Mouse (Mus musculus) small intestine, adult 2 months (tissue): ENCODE measurements around the gene Gli2. TPM values are rescaled to one million over a fixed set of nuclear protein-coding genes. Genes with fewer than 3 reads are reported as not detected.

Source experiments
- H3K27ac ChIP-seq: fragments of 200-500 bp; 2 replicates; pipeline ENCODE4 v1.5.1; 2012; ENCODE audit warnings: low read depth, low read length, control low read depth, inconsistent platforms; ENCODE audit not compliant: insufficient read depth
- H3K27me3 ChIP-seq: fragments of 200-500 bp; 2 replicates; pipeline ENCODE4 v1.6.1; 2012; ENCODE audit warnings: mild to moderate bottlenecking, moderate library complexity, low read length, inconsistent platforms; ENCODE audit not compliant: control insufficient read depth, insufficient read depth
- H3K36me3 ChIP-seq: fragments of 200-500 bp; 2 replicates; pipeline ENCODE4 v1.6.1; 2012; ENCODE audit warnings: mild to moderate bottlenecking, low read length, control low read depth, inconsistent platforms; ENCODE audit not compliant: control insufficient read depth, insufficient read depth
- H3K4me1 ChIP-seq: fragments of 200-500 bp; 2 replicates; pipeline ENCODE4 v1.6.1; 2012; ENCODE audit warnings: low read length, inconsistent platforms, mixed read lengths; ENCODE audit not compliant: control insufficient read depth, insufficient read depth, insufficient read length
- H3K4me3 ChIP-seq: fragments of 200-500 bp; 2 replicates; pipeline ENCODE4 v1.5.1; 2012; ENCODE audit warnings: low read depth, mild to moderate bottlenecking, control low read depth, inconsistent platforms, low read length, moderate library complexity
- CTCF ChIP-seq: fragments of 200-500 bp; IDR thresholded peaks from 2 replicates; pipeline ENCODE4 v1.5.1; 2012; ENCODE audit warnings: low read depth, mild to moderate bottlenecking, control low read depth, inconsistent platforms, low read length, moderate library complexity, mixed read lengths; ENCODE audit not compliant: insufficient replicate concordance, insufficient read length; ENCODE audit errors: extremely low read depth
- POLR2A ChIP-seq: fragments of 200-500 bp; IDR thresholded peaks from 2 replicates; pipeline ENCODE4 v1.6.1; 2012; ENCODE audit warnings: low read depth, mild to moderate bottlenecking, control low read depth, inconsistent platforms, low read length, moderate library complexity
- WGBS: fragments of 180-500 bp; shearing (Covaris S2); methylation state at CpG from one replicate; pipeline ENCODE4 v1.1.7; 2018; 5-methylcytosine and 5-hydroxymethylcytosine counted together
- polyA plus RNA-seq: library from polyadenylated mRNA; depleted of rRNA; stranded (reverse); fragments of >200 nt; gene quantifications from 2 replicates; pipeline ENCODE4 v1.2.3, GENCODE M21; 2012

Gli2 gene
- polyA plus RNA-seq, 1 experiment: 4.7 TPM

GRCm38 (mm10) chr1:118825035-118825434 is 228.4 kb downstream of the Gli2 start:
- TF ChIP-seq POLR2A (no peak), CTCF (no peak)
- Histone ChIP-seq H3K4me3 (no peak overlapping the region), H3K27me3 (no peaks in the 10 kb centered on the region), H3K36me3 (no peaks in the 10 kb centered on the region), H3K27ac (no peak overlapping the region), H3K4me1 (no peaks in the 10 kb centered on the region)
- 43% methylated on average over 3 of the region's 3 CpGs for WGBS

- no peaks in the 10 kb centered on the region for H3K36me3 ChIP-seq
- no peaks in the 10 kb centered on the region for H3K4me1 ChIP-seq
- no peak overlapping the region for H3K27ac ChIP-seq
- H3K27me3 ChIP-seq: no peaks in the 10 kb centered on the region
- WGBS: 94% methylated on average over 2 of the region's 2 CpGs
- TF ChIP-seq POLR2A: no peak
- no peak for TF ChIP-seq CTCF
- no peak overlapping the region for H3K4me3 ChIP-seq
These were observed 231.2 kb downstream of the Gli2 start for GRCm38 (mm10) chr1:118822258-118822657.

GRCm38 (mm10) chr1:118815015-118815414 is 238.4 kb downstream of the Gli2 start:
- TF ChIP-seq POLR2A (no peak), CTCF (no peak)
- no peak overlapping the region for H3K4me3 ChIP-seq
- no peak overlapping the region for H3K27ac ChIP-seq
- H3K27me3 ChIP-seq: no peaks in the 10 kb centered on the region
- 82% methylated on average over 2 of the region's 2 CpGs for WGBS
- H3K4me1 ChIP-seq: no peaks in the 10 kb centered on the region
- no peaks in the 10 kb centered on the region for H3K36me3 ChIP-seq

- Histone ChIP-seq H3K36me3 (no peaks in the 10 kb centered on the region), H3K27ac (no peak overlapping the region), H3K27me3 (no peaks in the 10 kb centered on the region), H3K4me3 (no peak overlapping the region), H3K4me1 (no peaks in the 10 kb centered on the region)
- 60% methylated on average over 4 of the region's 4 CpGs for WGBS
- no peak for TF ChIP-seq CTCF
- no peak for TF ChIP-seq POLR2A
These were observed 243.1 kb downstream of the Gli2 start for GRCm38 (mm10) chr1:118810336-118810735.

- Histone ChIP-seq H3K4me1 (no peaks in the 10 kb centered on the region), H3K4me3 (no peak overlapping the region), H3K27ac (no peak overlapping the region), H3K36me3 (no peaks in the 10 kb centered on the region), H3K27me3 (no peaks in the 10 kb centered on the region)
- TF ChIP-seq POLR2A (no peak), CTCF (no peak)
- 94% methylated on average over 3 of the region's 3 CpGs for WGBS
These were observed 246.7 kb downstream of the Gli2 start for GRCm38 (mm10) chr1:118806727-118807126.

- no peaks in the 10 kb centered on the region for H3K27me3 ChIP-seq
- no peaks in the 10 kb centered on the region for H3K36me3 ChIP-seq
- WGBS: 79% methylated on average over 5 of the region's 5 CpGs
- H3K27ac ChIP-seq: no peak overlapping the region
- TF ChIP-seq CTCF: no peak
- TF ChIP-seq POLR2A: no peak
- H3K4me3 ChIP-seq: no peak overlapping the region
- no peaks in the 10 kb centered on the region for H3K4me1 ChIP-seq
These were observed 251.3 kb downstream of the Gli2 start for GRCm38 (mm10) chr1:118802166-118802565.

GRCm38 (mm10) chr1:118799322-118800116 is 253.9 kb downstream of the Gli2 start:
- Histone ChIP-seq H3K27me3 (no peaks in the 10 kb centered on the region), H3K4me1 (no peaks in the 10 kb centered on the region), H3K36me3 (no peaks in the 10 kb centered on the region), H3K4me3 (no peak overlapping the region), H3K27ac (no peak overlapping the region)
- 70% methylated on average over 7 of the region's 7 CpGs for WGBS
- TF ChIP-seq POLR2A: no peak
- TF ChIP-seq CTCF: no peak
